Mouse (Mus musculus) lung, embryonic 14.5 days (tissue): ENCODE results near the gene Gsk3a. TPM values are rescaled to one million over a fixed set of nuclear protein-coding genes. Genes with fewer than 3 reads are reported as not detected.

ENCODE experiments used
- ATAC-seq: fragments of 200-750 bp; cut with Nextera tagmentation; 2 replicates; pipeline ENCODE4 v1.8.0; 2017; ENCODE audit warnings: mild to moderate bottlenecking, moderate TSS enrichment, moderate library complexity; ENCODE audit not compliant: insufficient read depth
- DNase-seq: peaks from one replicate; pipeline ENCODE4 v3.0.0-alpha.2; 2015
- H3K27ac ChIP-seq: fragments of 300-500 bp; sonication (generic); 2 replicates; pipeline ENCODE4 v1.5.1; 2014; ENCODE audit warnings: low read depth, mild to moderate bottlenecking, moderate library complexity
- H3K27me3 ChIP-seq: fragments of 300-500 bp; sonication (generic); 2 replicates; pipeline ENCODE4 v1.6.1; 2014; ENCODE audit warnings: low read length, control low read depth; ENCODE audit not compliant: insufficient read depth
- H3K36me3 ChIP-seq: fragments of 300-500 bp; sonication (generic); 2 replicates; pipeline ENCODE4 v1.6.1; 2014; ENCODE audit warnings: control low read depth; ENCODE audit not compliant: insufficient read depth
- H3K4me1 ChIP-seq: fragments of 300-500 bp; sonication (generic); 2 replicates; pipeline ENCODE4 v1.6.1; 2014; ENCODE audit warnings: antibody characterized with exemption, control low read depth; ENCODE audit not compliant: insufficient read depth
- H3K4me2 ChIP-seq: fragments of 300-500 bp; sonication (generic); 2 replicates; pipeline ENCODE4 v1.6.1; 2014; ENCODE audit warnings: mild to moderate bottlenecking
- H3K4me3 ChIP-seq: fragments of 300-500 bp; sonication (generic); 2 replicates; pipeline ENCODE4 v1.5.1; 2014; ENCODE audit warnings: low read depth, low read length
- H3K9ac ChIP-seq: fragments of 300-500 bp; sonication (generic); 2 replicates; pipeline ENCODE4 v1.6.1; 2014
- H3K9me3 ChIP-seq: fragments of 300-500 bp; sonication (generic); 2 replicates; pipeline ENCODE4 v1.6.1; 2016; ENCODE audit warnings: low read depth, low read length, control low read depth
- CTCF ChIP-seq: IDR thresholded peaks from 2 replicates; pipeline ENCODE4 v1.5.1; 2016; ENCODE audit warnings: antibody characterized with exemption, low read depth
- WGBS: fragments of 180-500 bp; shearing (Covaris S2); extraction: QIAGEN DNeasy Blood & Tissue Kit; methylation state at CpG from one replicate; pipeline ENCODE4 v1.1.7; 2014; 5-methylcytosine and 5-hydroxymethylcytosine counted together
- polyA plus RNA-seq: library from polyadenylated mRNA; unstranded; fragments of >200 nt; fragmentation: Nextera tagmentation; extraction: Ambion mirVana; gene quantifications from 2 replicates; pipeline ENCODE4 v1.2.1, GENCODE M21; 2014

The Gsk3a gene
- polyA plus RNA-seq, 1 experiment from 2014 or later, result 14.9 TPM

DNA sequence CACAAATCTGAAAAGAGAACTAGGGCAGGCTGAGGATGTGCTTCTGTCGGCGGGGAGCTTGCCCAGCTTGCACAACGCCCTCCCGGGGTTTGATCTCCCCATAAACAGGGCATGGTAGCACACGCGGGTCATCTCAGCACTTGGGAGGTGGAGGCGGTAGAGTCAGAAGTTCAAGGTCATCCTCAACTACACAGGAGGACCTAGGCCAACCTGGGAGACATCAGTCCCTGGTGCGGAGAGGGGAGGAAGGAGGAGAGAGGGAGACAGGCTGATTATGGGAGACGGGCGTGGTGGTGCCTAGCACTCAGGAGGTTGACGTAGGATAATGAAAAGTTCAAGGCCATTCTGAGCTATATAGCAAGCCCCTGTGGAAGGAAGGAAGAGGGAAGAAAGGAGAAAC lies 46.8 kb downstream of the Gsk3a start:
- Histone ChIP-seq H3K9me3 (no peaks in the 10 kb centered on the region), H3K4me1 (no peaks in the 10 kb centered on the region), H3K4me2 (no peak overlapping the region), H3K4me3 (no peak overlapping the region), H3K27ac (no peak overlapping the region), H3K9ac (no peak overlapping the region), H3K27me3 (no peaks in the 10 kb centered on the region), H3K36me3 (no peaks in the 10 kb centered on the region)
- 85% methylated on average over 11 of the region's 11 CpGs for WGBS
- ATAC-seq (no peak), DNase-seq (no peak)
- no peak for TF ChIP-seq CTCF

DNA sequence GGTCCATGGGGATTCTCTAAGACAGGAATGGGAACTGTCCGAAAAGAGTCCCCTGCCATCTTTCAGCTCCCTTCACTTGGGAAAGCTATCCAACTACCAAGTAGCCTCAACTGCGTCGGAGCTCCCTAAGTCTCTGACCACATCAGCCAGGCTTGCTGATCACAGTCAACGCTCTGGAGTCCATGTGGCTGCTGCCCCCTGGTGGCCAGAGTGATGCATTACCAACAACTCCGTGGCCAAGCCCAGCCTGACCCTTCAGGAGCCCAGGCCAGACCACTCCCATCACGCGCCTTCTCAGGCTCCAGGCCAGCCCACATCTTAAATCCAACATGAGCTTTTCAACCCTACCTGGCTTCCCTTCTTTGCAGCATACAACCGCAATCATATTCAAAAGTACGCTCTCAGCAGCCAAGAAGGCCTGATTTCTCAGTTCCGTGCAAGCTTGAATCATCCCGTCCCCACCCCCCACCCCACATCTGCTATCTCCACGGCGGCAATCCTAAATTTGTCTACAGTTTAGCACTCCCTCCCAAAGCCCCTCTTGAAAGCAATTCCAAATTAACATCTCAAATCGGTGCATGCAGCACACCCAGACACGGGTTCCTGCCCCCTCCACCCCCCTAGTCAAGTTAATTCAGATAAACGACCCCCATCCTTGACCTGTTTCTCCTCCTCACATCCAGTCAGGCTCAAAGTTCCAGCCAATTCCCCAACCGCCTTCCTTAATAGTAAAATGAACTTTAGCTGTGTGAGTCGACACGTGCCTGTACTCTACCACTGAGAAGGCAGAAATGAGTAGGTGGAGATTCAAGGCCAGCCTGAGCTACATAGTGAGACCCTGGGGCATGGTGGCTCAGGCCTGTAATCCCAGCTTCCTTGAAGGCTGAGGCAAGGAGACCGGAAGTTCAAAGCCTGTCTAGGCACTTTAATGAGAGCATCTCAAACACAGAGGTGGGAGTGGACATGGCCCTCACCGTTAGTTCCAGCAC lies 49.7 kb downstream of the Gsk3a start:
- whole genome bisulfite sequencing, result 23% methylated on average over 21 of the region's 21 CpGs
- ATAC-seq (peak; percentile 87), DNase-seq (peak; percentile 93)
- Histone ChIP-seq H3K4me1 (no peaks in the 10 kb centered on the region), H3K36me3 (no peaks in the 10 kb centered on the region), H3K4me3 (no peak overlapping the region), H3K9ac (no peak overlapping the region), H3K9me3 (no peaks in the 10 kb centered on the region), H3K4me2 (no peak overlapping the region), H3K27ac (no peak overlapping the region), H3K27me3 (peaks cover 13% of the 10 kb centered on the region)
- peak; percentile 99 for TF ChIP-seq CTCF

DNA sequence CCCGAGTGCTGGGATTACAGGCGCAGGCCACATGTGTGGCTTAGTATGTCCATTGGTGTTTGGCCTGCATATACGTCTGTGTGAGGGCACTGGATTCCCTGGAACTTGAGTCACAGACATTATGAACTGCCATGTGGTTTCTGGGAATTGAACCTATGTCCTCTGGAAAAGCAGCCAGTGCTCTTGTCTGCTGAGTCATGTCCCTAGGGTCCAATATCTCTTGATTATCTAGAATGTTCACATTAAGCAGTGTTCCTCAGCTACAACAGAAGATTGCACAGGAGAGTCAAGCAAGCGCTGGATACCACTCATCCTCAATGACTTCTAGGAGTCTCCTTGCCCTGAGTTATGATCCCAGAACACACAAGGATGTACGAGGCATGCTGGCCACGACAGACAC lies 53.6 kb downstream of the Gsk3a start:
- no peak overlapping the region for H3K4me3 ChIP-seq
- no peaks in the 10 kb centered on the region for H3K9me3 ChIP-seq
- no peak for TF ChIP-seq CTCF
- H3K36me3 ChIP-seq, result no peaks in the 10 kb centered on the region
- DNase-seq (no peak), ATAC-seq (no peak)
- no peak overlapping the region for H3K27ac ChIP-seq
- no peak overlapping the region for H3K9ac ChIP-seq
- no peaks in the 10 kb centered on the region for H3K4me1 ChIP-seq
- H3K4me2 ChIP-seq, result no peak overlapping the region
- WGBS, result 65% methylated on average over 6 of the region's 6 CpGs
- H3K27me3 ChIP-seq, result peaks cover 51% of the 10 kb centered on the region

DNA sequence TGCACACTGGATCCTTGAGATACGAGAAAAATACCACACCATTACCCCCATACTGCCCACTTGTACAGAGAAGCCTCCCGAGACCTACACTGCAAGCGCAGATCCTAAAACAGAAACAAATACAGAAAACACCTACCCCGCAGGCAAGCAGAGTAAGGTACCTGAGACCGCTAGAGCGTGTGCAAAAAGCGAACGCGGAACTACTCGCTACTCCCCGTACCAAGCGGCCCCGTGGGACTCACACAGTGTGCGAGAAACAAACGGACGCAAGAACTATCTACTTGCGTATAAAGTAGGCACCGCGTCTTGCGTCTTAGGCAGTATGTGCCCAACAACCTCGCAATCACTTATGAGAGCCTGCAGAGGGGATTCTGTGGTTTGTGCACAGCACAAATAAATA lies 55.8 kb downstream of the Gsk3a start:
- peaks cover 74% of the 10 kb centered on the region for H3K27me3 ChIP-seq
- H3K4me1 ChIP-seq, result no peaks in the 10 kb centered on the region
- H3K4me3 ChIP-seq, result no peak overlapping the region; the same call in 1 of the 2 replicates
- H3K27ac ChIP-seq, result no peak overlapping the region
- H3K36me3 ChIP-seq, result no peaks in the 10 kb centered on the region
- WGBS, result 8% methylated on average over 21 of the region's 21 CpGs
- no peak for DNase-seq
- TF ChIP-seq CTCF, result no peak
- no peak overlapping the region for H3K4me2 ChIP-seq
- H3K9ac ChIP-seq, result no peak overlapping the region
- H3K9me3 ChIP-seq, result no peaks in the 10 kb centered on the region
- ATAC-seq, result no peak

DNA sequence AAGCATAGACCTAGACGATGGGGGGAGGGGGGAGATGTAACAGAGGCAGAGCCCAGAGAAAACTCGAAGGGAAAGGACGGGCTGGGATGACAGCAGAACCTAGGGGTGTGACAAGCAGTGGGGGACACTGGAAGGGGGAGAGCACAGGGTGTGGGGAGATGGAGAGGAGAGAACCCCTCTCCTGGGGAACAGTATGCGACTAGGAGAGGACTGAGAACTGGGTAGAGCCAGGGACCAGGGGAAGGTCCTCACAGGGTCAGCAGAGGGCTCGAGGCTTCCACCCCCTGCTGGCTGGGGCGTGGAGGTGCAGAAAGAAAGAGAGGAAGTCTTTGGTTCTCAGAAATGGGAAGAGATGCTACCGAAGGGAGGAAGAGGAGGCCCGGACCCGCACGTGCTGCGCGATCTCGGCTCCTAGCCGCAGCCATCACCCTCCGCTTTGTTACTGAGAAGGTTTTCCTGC lies 56.3 kb downstream of the Gsk3a start:
- peak; percentile 70 for TF ChIP-seq CTCF
- ATAC-seq (no peak), DNase-seq (peak; percentile 26)
- Histone ChIP-seq H3K4me1 (no peaks in the 10 kb centered on the region), H3K36me3 (no peaks in the 10 kb centered on the region), H3K9ac (no peak overlapping the region), H3K27me3 (peaks cover 79% of the 10 kb centered on the region), H3K27ac (no peak overlapping the region), H3K4me3 (no peak overlapping the region), H3K9me3 (no peaks in the 10 kb centered on the region), H3K4me2 (no peak overlapping the region)
- whole genome bisulfite sequencing, result 1% methylated on average over 15 of the region's 15 CpGs

DNA sequence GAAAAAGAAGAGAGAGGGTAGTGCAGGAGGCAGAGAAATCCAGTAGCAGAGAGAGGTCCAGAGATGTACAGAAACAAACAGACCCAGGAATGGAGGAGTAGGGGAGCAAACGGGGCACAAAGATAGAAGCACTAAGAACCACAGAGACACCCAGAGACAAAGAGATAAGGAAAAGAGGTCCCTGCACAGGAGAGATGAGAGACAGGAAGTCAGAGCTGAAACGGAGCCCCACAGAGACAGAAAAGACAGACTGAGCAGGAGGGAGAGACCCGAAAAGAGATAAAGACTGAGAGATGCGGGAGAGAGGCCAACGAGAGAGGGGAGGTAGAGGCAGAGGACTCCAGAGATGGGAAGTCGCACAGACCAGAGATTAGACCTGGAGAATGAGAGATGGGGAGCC lies 57.1 kb downstream of the Gsk3a start:
- DNase-seq (no peak), ATAC-seq (no peak)
- H3K4me2 ChIP-seq, result no peak overlapping the region
- 3% methylated on average over 6 of the region's 6 CpGs for WGBS
- H3K27ac ChIP-seq, result no peak overlapping the region
- no peak for TF ChIP-seq CTCF
- H3K9me3 ChIP-seq, result no peaks in the 10 kb centered on the region
- no peak overlapping the region; the same call in 1 of the 2 replicates for H3K4me3 ChIP-seq
- no peak overlapping the region for H3K9ac ChIP-seq
- H3K4me1 ChIP-seq, result no peaks in the 10 kb centered on the region
- peaks cover 86% of the 10 kb centered on the region for H3K27me3 ChIP-seq
- H3K36me3 ChIP-seq, result no peaks in the 10 kb centered on the region

DNA sequence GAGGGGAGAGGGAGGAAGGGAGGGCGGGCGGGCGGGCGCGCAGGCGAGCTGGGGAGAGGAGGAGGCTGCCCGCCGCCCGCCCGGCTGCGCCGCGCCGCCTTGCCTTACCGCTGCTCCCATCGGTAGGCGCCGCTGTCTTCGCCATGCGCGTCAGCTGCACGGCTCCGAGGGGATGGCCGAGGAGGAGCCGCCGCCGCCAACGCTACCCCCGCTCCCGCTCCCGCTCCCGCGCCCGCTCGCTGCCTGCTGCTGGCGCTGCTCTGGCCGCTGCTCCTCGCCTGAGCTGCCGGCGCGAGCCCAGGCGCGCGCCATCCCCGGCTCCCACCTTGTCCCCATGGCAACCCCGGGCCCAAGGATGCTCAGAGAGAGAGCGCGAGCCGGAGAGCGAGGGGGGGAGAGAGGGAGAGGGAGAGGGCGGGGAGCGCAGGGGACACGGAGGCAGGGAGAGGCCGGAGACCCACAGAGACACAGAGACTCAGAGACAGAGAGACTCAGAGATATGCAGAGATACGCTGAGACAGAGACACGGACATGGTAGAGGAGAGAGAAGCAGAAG lies 58.0 kb downstream of the Gsk3a start, which contains the start of gene Pou2f2:
TSS of gene Pou2f2 (minus strand) at position 121 of the 556 bp plus-strand sequence.
- Histone ChIP-seq H3K9ac (peak within 1 kb of the TSS; percentile 30; the same call in 1 of the 2 replicates), H3K4me3 (peak within 1 kb of the TSS; percentile 44), H3K36me3 (no peaks in the 10 kb centered on the region), H3K27me3 (peaks cover 85% of the 10 kb centered on the region), H3K9me3 (no peaks in the 10 kb centered on the region), H3K4me2 (peak within 1 kb of the TSS; percentile 82), H3K27ac (no peak within 1 kb of the TSS), H3K4me1 (no peaks in the 10 kb centered on the region)
- TF ChIP-seq CTCF, result peak; percentile 22; the same call in 1 of the 2 replicates
- DNase-seq (peak; percentile 83), ATAC-seq (peak; percentile 91)
- under 1% methylated on average over 50 of the region's 56 CpGs for WGBS
